Mouse (Mus musculus): ENCODE results near the gene Iqgap2. TPM values are rescaled to one million over a fixed set of nuclear protein-coding genes. Genes with fewer than 3 reads are reported as not detected.

Iqgap2 gene
- polyA plus RNA-seq, 1 experiment, result 18.5 TPM

DNA sequence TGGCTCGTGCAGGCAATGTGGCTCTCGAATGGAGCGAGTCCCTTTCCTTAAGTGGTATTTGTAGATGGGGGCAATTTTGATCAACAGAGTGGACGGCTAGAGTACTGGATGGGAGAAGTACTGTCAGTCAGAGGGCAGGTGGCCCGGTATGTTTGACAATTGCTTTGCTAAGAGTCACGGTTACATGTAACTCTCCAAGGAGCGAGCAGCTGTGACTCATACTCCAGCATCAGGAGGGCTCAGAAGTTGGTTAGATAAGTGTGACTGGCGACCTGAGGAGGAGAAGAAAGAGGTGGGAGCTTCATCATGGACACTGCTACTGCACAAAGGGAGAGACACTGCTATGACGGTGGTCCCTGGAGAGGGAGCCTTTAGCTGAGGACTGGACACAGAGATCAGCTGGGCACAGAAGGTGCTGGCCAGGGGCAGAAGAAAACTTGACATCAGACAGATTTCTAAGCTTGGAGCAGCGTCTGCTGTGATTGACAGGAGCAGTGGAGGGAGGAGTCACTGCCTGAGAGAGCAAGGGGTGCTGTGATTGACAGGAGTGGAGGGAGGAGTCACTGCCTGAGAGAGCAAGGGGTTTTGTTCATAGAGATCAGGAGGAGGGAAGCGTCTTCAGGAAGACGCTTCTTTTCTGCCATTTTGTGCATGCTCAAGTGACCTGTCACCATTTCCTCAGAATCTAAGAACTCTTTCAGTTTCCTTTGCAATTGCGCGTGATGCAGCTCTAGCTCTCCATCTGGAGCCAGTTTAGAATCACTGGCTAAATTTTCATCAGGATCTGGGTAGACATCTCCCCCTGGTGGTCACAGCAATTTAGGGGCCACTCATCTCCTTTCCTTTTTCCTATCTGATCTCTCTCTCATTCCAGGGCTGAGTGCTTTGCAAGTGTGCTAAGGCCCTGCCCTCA lies 172.1 kb downstream of the Iqgap2 start:
- H3K27me3 ChIP-seq (ENCODE audit: control insufficient read depth, insufficient read depth, low read length, poor library complexity, severe bottlenecking), result no peaks in the 10 kb centered on the region
- no peaks in the 10 kb centered on the region for H3K36me3 ChIP-seq (ENCODE audit: control insufficient read depth, insufficient read depth, low read length, poor library complexity, severe bottlenecking)
- no peak overlapping the region for H3K27ac ChIP-seq (ENCODE audit: insufficient read depth, low read length)
- no peak overlapping the region for H3K9ac ChIP-seq (ENCODE audit: low read depth, poor library complexity, severe bottlenecking)
- peak; percentile 9 for TF ChIP-seq CTCF (IDR thresholded peaks at IDR 0.05; ENCODE audit: low read depth, low read length)
- TF ChIP-seq EP300 (IDR thresholded peaks at IDR 0.05; ENCODE audit: insufficient read depth, low read depth, low read length), result no peak
- H3K4me1 ChIP-seq (ENCODE audit: control insufficient read depth, insufficient read depth, low read length), result no peaks in the 10 kb centered on the region
- H3K4me3 ChIP-seq (ENCODE audit: low read depth, low read length), result no peak overlapping the region
- peaks cover 6% of the 10 kb centered on the region; the same call in 1 of the 2 replicates for H3K9me3 ChIP-seq (replicated peaks; ENCODE audit: control insufficient read depth, insufficient read depth, low read length, poor library complexity, severe bottlenecking)

DNA sequence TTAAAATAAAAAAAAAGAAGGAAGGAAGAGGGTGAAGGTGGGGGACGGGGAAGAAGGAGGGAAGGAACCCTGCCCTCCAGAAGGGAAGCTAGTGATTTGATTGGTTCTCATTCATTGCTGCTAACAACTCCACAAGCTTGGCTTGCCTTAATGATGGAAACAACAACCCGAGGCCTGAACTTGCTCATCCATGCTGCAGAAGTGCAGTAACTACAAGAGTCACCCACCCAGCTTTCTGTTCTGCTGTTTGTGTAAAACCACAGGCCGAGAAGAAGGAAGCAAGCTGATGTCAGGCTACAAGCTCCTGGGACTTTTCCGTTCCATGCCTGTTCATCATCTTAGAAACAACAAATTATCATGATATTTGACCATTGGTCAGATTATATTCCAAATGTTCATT lies 176.4 kb downstream of the Iqgap2 start:
- H3K9me3 ChIP-seq (replicated peaks; ENCODE audit: control insufficient read depth, insufficient read depth, low read length, poor library complexity, severe bottlenecking), result peaks cover 6% of the 10 kb centered on the region; the same call in 1 of the 2 replicates
- H3K4me3 ChIP-seq (ENCODE audit: low read depth, low read length), result no peak overlapping the region
- H3K36me3 ChIP-seq (ENCODE audit: control insufficient read depth, insufficient read depth, low read length, poor library complexity, severe bottlenecking), result no peaks in the 10 kb centered on the region; the same call in 1 of the 2 replicates
- no peaks in the 10 kb centered on the region for H3K27me3 ChIP-seq (ENCODE audit: control insufficient read depth, insufficient read depth, low read length, poor library complexity, severe bottlenecking)
- no peak overlapping the region for H3K27ac ChIP-seq (ENCODE audit: insufficient read depth, low read length)
- no peak overlapping the region for H3K9ac ChIP-seq (ENCODE audit: low read depth, poor library complexity, severe bottlenecking)
- TF ChIP-seq CTCF (IDR thresholded peaks at IDR 0.05; ENCODE audit: low read depth, low read length) (no peak), EP300 (IDR thresholded peaks at IDR 0.05; ENCODE audit: insufficient read depth, low read depth, low read length) (no peak), POLR2A (IDR thresholded peaks at IDR 0.05; ENCODE audit: insufficient read depth, low read length) (no peak)
- H3K4me1 ChIP-seq (ENCODE audit: control insufficient read depth, insufficient read depth, low read length), result no peaks in the 10 kb centered on the region

DNA sequence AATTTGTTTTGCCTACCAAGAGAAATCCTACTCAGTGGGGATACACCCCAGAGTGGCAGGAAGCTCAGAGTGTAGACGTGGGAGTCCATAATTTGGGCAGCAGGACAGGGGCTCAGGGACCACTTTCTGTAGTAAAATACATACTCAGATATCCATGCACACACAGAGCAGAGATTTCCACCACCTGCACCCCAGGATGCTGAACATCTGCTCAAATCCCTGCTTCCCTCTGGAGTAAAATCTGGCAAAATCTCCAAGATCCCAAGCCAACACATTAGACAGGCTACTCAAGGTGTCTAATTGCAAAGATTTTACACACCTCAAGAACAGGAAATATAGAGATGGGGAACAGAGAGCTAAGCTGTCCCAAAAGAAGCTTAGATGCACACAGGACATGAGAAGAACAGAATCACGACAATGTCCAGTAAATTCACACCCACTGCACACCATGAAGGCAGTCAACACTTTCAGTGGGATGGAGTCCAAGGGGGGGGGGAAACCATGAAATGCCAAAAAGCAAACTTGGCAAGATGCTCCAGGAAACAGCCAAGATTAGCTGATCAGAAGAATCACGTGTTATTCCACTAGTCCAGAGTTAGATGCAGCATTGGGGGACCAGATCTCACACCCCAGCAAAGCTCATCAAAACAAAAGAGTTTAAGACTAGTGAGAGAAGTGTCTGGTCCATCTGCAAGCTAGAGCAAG lies 177.3 kb downstream of the Iqgap2 start:
- Histone ChIP-seq H3K4me3 (ENCODE audit: low read depth, low read length) (no peak overlapping the region), H3K27ac (ENCODE audit: insufficient read depth, low read length) (no peak overlapping the region), H3K36me3 (ENCODE audit: control insufficient read depth, insufficient read depth, low read length, poor library complexity, severe bottlenecking) (no peaks in the 10 kb centered on the region; the same call in 1 of the 2 replicates), H3K9ac (ENCODE audit: low read depth, poor library complexity, severe bottlenecking) (no peak overlapping the region), H3K9me3 (replicated peaks; ENCODE audit: control insufficient read depth, insufficient read depth, low read length, poor library complexity, severe bottlenecking) (peaks cover 6% of the 10 kb centered on the region; the same call in 1 of the 2 replicates), H3K27me3 (ENCODE audit: control insufficient read depth, insufficient read depth, low read length, poor library complexity, severe bottlenecking) (no peaks in the 10 kb centered on the region), H3K4me1 (ENCODE audit: control insufficient read depth, insufficient read depth, low read length) (no peaks in the 10 kb centered on the region)
- TF ChIP-seq POLR2A (IDR thresholded peaks at IDR 0.05; ENCODE audit: insufficient read depth, low read length) (no peak), EP300 (IDR thresholded peaks at IDR 0.05; ENCODE audit: insufficient read depth, low read depth, low read length) (no peak), CTCF (IDR thresholded peaks at IDR 0.05; ENCODE audit: low read depth, low read length) (no peak)

DNA sequence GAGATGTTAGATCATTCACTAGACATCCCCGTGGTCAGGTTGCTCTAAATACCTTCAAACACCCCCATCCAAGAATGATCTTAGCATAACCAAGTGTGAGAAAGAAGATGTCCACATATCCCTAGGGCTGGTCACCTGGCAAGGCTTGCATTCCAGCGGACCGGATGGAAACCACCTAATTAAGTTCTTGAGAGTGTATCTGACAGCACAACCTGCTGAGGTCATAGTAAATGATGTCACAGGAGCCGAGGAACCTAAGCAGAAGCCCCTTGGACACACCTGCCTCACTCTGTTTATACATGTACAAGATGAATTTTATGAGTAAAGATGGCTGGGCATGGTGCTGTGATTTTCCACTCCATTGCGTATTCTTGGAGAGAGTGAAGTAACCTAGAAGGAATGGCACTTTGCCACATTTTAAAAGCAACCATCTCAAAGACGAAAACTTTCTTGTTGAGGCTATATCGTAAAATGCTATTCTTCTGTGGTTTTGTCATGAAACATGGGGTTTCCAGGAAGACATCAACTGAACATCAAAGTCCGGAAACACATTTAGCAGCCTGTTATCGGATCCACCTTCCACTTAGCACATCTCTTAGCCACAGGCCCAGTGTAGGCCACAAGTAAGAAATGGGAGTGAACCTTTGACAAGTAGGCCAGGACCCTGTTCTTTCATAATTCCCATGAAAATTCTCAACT lies 179.0 kb downstream of the Iqgap2 start:
- Histone ChIP-seq H3K36me3 (ENCODE audit: control insufficient read depth, insufficient read depth, low read length, poor library complexity, severe bottlenecking) (no peaks in the 10 kb centered on the region; the same call in 1 of the 2 replicates), H3K27me3 (ENCODE audit: control insufficient read depth, insufficient read depth, low read length, poor library complexity, severe bottlenecking) (no peaks in the 10 kb centered on the region), H3K9me3 (replicated peaks; ENCODE audit: control insufficient read depth, insufficient read depth, low read length, poor library complexity, severe bottlenecking) (no peaks in the 10 kb centered on the region), H3K4me1 (ENCODE audit: control insufficient read depth, insufficient read depth, low read length) (no peaks in the 10 kb centered on the region), H3K4me3 (ENCODE audit: low read depth, low read length) (no peak overlapping the region), H3K9ac (ENCODE audit: low read depth, poor library complexity, severe bottlenecking) (no peak overlapping the region), H3K27ac (ENCODE audit: insufficient read depth, low read length) (no peak overlapping the region)
- TF ChIP-seq EP300 (IDR thresholded peaks at IDR 0.05; ENCODE audit: insufficient read depth, low read depth, low read length), result no peak
- no peak for TF ChIP-seq POLR2A (IDR thresholded peaks at IDR 0.05; ENCODE audit: insufficient read depth, low read length)
- no peak for TF ChIP-seq CTCF (IDR thresholded peaks at IDR 0.05; ENCODE audit: low read depth, low read length)

DNA sequence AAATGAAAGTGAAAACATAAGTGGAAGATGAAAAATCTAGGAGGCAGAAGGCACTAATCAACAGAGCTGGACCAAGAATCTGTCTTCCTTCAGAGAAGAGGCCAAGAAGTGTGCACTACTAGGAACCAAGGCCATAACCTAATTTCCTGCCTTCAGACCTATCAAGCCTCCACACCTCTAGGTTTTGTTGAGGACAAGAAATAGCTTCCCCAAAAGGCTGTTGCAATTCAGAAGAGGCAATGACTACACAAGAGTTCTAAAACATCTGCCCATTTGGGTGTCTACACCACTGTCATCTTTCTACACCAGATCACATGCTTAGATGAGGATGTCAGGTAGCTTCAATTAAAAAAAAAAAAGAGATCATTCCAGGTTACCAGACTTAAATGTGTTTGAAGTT lies 179.7 kb downstream of the Iqgap2 start:
- Histone ChIP-seq H3K4me3 (ENCODE audit: low read depth, low read length) (no peak overlapping the region), H3K36me3 (ENCODE audit: control insufficient read depth, insufficient read depth, low read length, poor library complexity, severe bottlenecking) (no peaks in the 10 kb centered on the region; the same call in 1 of the 2 replicates), H3K27me3 (ENCODE audit: control insufficient read depth, insufficient read depth, low read length, poor library complexity, severe bottlenecking) (no peaks in the 10 kb centered on the region), H3K27ac (ENCODE audit: insufficient read depth, low read length) (no peak overlapping the region), H3K9ac (ENCODE audit: low read depth, poor library complexity, severe bottlenecking) (no peak overlapping the region), H3K9me3 (replicated peaks; ENCODE audit: control insufficient read depth, insufficient read depth, low read length, poor library complexity, severe bottlenecking) (no peaks in the 10 kb centered on the region), H3K4me1 (ENCODE audit: control insufficient read depth, insufficient read depth, low read length) (no peaks in the 10 kb centered on the region)
- TF ChIP-seq CTCF (IDR thresholded peaks at IDR 0.05; ENCODE audit: low read depth, low read length), result no peak
- no peak for TF ChIP-seq EP300 (IDR thresholded peaks at IDR 0.05; ENCODE audit: insufficient read depth, low read depth, low read length)
- TF ChIP-seq POLR2A (IDR thresholded peaks at IDR 0.05; ENCODE audit: insufficient read depth, low read length), result no peak
